Mouse (Mus musculus) embryo, embryonic 9.5 days (tissue): ENCODE results near the gene Pip5k1b.
"Not testable (repeated sequence)": the region's sequence is repeated elsewhere in the genome, so short reads cannot be mapped to it uniquely, and the experiment has no call there.

Experiments used
- DNase-seq: peaks from one replicate; pipeline ENCODE4 v3.0.0-alpha.2; 2017; ENCODE audit errors: extremely low spot score

Gene Pip5k1b

DNA sequence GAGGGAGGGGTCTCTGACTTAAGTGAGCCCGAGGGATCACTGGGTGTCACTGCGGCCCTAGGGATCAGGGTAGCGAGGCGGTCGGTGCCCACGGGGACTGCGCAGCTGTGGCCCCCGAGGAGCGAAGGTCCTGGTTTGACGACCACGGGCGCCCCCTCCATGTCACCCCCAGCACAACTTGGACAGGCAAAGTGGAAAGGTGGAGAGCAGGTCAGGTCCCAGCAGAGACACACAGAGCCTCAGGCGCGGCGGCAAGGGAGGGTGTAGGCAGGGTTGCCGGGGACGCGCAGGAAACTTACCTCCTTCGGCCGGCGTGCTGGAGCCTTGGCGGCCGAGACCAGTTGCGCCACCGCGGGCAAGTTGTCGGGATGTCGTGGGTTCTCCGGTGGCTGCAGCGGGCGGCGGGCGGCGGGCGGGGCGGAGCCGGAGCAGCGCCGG, at the start of gene Pip5k1b:
TSS of gene Pip5k1b (minus strand) at position 407 of the 438 bp plus-strand sequence.
- DNase-seq: peak; percentile 69

DNA sequence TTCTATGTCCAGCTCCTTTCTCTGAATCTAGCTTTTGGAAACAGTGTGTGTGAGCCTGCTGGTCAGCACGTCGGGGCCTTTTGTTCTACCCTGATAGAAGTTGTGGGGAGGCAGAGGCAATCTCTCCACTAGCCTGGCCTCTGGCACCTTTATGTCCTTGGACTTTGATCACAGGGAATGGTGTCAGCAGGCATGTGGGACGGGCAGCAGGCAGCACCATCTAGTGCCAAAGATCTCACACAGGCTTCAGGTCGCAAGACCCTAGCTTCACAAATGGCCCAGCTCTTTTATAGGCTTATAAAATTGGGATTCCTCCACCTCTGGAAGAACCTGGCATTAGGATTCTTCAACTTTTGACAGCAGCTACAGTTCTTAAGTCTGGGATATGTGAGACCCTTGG, 48.4 kb upstream of the Pip5k1b start:
- no peak for DNase-seq

DNA sequence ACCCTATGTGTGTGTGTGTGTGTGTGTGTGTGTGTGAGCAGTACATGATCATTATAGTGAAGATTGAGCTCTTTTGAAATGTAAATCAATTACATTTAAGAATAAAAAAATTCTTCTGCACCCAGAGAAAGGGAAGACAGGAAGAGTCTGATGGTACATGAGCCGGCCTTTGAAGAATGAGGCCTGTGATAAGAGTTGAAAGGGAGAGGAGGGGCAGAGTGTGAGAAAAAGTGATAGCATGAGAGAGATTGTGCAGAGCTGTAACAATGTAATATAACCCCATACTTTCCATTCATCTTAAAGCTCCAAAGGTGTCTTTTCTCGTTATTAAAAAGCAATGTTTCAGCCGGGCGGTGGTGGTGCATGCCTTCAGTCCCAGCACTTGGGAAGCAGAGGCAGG, 47.8 kb upstream of the Pip5k1b start:
- no peak for DNase-seq

DNA sequence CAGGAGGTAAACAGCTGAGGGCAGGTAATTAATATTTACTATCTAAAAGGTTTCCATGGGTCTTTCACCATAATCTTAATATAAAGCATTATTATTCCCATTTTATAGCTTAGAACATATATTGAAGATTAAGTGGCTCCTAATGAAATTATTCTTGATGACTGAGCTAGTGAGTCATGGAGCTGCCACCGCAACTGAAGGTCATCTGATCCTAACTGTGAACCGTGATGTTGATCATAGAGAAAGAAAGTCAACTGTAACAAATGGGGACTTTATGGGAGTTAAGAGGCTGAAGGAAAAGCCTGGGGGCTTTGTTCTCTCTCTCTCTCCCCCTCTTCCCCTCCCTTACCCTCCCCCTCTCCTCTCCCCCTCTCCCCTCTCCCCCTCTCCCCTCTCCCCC, 31.1 kb upstream of the Pip5k1b start:
- DNase-seq: no peak

DNA sequence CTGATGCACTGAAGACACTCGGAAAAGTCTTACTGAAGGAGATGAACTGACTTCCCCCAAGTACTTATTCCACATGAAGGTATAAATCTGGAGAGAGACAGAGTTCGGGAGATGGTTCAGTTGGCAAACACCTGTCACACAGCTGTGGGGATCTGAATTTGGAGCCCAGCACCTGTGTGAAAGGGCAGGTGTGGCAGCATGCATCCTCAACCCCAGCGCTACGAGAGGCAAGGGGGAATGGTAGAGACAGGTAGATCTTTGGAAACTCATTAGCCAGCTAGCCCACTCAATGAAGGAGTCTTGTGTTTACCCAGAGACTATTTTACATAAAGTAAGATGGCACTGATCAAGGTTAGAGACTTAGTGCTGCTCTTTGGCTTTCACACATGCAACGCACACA, 29.5 kb upstream of the Pip5k1b start:
- no peak for DNase-seq

DNA sequence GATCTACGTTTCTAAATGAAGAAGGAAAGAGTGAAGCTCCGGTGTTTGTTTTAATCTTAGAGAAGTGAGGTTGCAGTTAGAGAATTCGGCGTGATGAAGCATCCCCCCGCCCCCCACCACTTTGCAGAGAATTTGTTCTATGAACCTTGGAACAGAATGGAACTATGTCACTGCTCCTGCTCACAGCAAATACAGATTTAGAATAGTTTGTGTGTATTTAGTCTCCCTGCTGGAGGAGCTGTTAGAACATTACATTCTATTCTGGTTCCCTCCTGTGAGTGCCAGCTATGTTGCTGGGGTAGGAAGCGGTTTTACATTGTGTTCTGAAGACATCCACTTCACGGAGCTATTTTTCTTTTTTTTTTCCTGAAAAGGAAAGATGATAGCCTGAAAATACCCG, 28.3 kb upstream of the Pip5k1b start:
- no peak for DNase-seq

DNA sequence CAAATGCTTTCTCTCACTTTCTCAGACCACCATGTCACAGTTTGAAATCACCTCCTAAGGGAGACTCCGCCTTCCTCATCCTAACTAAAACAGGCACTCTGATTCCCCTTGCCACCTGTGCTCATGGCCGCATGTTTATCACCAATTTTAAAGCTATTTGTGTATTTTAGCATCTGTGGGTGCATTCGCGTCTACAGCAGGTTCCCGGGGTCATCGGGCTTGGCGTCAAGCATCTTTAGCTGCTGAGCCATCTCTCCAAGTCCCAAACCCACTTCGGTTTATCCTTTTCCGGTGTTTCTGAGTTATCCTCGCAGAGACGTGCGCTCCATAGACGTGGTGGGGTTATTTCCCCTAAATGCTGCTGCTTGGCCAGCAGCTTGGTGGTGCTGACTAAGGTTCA, 20.5 kb upstream of the Pip5k1b start:
- DNase-seq: no peak

DNA sequence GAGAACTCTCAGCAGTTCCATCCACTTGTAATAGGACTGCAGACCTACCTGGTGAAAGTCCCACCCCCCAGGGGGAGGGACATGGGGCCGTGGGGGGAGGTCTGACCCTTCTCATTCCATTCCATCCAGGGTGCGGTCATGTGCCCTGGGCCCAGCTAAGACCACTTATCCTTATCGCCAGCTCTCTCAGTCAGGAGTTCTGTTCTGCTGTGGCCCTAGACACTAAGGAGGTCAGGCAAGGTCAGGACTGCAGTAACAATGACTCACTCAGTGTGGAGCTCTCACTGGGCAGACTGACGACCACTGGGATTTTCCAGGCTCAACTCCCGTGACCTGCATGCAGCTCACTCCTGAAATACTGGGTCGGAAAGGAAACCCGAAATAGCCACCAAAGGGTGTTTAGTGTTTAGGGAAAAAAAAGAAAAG, 16.1 kb upstream of the Pip5k1b start:
- peak; percentile 12 for DNase-seq

DNA sequence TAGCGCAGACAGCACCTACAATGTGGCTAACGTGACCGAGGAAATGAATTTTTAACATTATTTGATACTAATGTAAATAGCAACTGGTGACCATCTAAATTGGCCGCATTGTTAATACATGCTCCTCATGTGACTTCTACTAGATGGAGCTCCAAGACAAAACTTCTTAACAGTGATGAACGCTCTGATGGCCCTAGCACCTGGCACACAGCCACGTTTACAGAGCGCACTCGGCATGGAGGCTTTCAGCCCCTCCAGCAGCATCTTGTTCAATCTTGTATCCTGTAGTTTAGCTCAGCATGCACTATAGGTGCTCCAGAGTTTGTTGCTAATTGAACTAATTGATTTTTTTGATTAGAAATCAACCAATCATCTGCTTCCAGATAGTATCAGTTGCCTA, 15.3 kb upstream of the Pip5k1b start:
- no peak for DNase-seq

DNA sequence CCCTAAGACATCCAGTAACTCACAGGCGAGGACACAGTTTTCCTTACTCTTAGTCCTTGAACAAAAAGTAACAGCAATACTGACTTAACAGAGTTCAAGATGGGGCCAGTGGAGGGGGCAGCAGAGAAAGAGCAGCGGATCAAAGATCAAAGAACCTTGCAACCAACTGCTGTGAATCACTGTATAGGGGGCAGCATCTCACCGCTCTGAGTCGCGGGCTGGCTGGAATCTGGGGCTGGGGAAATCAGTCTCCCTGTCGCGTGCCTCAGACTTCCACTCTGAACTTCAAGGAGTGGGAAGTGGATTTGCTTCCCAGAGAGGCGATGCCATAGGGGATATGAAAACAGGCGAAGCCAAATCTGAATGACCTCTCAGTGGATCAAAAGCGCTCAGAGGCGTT, 1.8 kb upstream of the Pip5k1b start:
- DNase-seq: peak; percentile 76

DNA sequence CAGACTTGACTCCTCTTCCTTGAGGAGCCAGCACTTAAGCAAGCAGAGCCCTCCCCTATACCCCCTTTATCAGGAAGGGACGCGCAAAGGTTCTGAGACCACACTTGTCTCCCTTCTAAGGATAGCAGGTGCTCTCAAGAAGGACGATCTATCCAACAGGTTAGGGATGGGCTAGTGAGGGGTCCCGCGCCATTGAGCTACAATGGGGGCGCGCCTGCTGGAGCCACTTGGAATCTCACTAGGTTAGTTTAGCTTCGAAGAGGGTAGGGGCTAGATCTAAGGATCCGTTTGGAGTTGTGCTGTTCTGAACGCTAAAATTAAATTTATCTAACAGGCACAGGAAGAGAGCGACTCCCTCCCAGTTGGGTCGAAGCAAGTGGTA, 904 bp upstream of the Pip5k1b start:
- DNase-seq: no peak

DNA sequence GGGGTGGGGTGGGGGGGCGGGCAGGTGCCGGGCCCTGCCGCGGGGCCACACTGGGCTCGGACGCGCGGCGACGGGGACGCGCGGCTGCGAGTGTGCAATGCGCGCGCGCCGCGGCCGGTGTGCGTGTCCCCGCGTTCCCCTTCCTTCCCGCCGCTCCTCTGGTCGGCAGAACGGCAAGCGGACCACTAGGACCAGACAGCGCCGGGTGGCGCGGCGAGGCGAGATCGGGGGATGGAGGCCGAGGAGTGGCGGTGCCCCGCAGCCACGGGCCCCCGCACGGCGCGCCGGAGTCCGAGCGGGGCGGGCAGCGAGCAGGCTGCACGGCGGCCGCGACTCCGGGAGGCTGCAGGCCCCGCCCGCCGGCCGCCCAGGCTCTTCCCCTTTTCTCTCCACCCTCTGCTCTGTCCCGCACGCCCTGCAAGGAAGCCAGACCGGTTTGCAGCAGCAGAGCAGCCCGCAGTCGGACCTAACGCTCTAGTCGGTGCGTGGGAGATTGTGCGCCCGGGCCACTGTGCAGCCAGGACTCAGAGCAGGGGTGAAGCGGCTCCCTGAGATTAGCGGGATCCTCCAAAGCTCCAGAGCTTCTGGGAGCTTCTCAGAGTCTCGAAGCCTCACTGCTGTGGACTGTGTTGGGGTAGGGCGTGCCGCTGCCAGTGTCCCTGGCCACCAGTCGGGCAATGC, 372 bp upstream of the Pip5k1b start:
- peak; percentile 84 for DNase-seq

DNA sequence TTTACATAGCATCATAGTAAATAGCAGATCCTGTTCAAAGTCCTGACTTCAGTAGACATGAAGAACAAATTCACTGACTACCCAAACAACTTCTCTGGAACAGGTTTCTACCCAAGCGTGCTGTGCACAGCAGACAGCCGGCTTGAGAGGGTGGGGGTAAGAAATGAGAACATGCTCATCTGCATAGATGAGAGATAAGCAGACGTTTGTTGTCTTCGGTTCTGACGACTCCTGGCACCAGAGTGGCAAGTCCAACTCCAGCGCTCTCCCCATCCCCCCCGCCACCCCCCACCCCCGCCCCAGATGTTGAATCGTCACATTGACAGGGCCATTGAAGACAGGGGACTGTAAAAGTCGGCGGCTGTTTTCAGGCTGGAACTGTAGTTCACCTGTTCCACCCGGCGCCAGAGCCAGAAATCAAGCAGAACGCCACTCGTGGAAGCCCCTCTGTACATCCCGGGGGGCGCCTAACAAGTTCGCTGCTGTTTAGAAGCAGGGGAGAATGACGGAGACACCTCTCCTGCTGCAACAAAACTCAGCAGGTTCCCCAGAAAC, 684 bp downstream of the Pip5k1b start:
- peak; percentile 20 for DNase-seq

DNA sequence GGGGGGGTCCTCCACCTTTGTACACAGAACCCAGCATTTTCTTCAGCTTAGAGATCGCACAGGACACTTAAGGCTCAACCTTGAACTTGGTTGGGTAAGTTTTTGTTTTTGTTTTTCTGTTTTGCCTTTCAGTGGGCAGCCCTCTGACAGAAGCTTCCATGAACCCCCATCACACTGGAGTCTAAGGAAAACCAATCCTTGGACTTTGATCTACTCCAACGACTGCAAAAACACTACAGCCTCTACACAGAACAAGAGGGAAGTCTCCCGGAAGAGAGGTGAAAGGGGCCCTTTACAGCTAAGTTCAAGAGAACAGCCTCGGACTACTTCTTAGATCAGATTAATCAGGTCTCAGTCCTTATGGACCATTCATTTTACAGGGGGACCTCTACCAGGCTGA, 1.2 kb downstream of the Pip5k1b start:
- DNase-seq: peak; percentile 16

DNA sequence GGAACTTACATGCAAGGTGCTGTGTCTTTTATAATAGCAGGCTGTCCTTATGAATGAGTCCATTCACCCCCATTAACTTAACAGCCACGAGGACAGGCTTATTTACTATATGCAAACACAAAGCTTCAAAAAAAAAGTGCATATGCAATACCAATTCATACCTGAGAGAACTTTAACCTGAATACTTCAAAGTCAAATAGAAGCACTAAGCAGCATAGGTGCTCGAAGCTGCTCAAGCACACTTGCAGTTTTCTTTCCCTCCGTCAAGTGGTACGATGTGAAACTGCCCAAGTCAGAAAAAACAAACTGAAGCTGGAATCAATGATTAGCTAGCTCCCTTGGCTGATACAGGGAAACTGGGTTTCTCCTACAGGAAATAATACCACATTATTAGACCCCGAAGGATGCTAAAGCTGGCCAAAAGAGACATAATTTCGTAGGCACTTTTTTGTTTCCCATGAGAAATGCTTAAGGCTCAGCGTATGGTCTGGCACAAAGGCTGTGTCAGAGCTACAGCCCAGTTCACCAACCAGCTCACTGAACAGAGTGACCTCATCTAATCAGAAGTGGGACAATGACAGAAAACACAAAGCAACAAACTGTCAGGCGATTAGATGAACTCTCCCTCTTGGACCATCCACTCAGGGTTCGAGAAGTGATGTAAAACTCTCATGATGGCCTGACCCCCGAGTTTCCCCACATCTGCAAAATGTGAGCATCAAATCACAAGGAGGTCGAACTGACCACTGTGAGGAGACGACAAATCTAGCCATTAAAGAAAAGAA, 2.2 kb downstream of the Pip5k1b start:
- DNase-seq: no peak

DNA sequence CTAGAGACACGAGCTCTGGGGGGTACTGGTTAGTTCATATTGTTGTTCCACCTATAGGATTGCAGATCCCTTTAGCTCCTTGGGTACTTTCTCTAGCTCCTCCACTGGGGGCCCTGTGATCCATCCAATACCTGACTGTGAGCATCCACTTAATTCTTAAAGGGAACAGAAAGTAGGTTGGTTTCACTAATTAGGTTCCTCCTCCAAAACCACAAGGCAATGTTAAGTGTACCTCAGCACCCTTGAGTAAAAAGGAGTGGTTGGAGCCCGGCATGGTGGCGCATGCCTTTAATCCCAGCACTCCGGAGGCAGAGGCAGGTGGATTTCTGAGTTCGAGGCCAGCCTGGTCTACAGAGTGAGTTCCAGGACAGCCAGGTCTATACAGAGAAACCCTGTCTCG, 3.0 kb downstream of the Pip5k1b start:
- DNase-seq: not testable (repeated sequence)

DNA sequence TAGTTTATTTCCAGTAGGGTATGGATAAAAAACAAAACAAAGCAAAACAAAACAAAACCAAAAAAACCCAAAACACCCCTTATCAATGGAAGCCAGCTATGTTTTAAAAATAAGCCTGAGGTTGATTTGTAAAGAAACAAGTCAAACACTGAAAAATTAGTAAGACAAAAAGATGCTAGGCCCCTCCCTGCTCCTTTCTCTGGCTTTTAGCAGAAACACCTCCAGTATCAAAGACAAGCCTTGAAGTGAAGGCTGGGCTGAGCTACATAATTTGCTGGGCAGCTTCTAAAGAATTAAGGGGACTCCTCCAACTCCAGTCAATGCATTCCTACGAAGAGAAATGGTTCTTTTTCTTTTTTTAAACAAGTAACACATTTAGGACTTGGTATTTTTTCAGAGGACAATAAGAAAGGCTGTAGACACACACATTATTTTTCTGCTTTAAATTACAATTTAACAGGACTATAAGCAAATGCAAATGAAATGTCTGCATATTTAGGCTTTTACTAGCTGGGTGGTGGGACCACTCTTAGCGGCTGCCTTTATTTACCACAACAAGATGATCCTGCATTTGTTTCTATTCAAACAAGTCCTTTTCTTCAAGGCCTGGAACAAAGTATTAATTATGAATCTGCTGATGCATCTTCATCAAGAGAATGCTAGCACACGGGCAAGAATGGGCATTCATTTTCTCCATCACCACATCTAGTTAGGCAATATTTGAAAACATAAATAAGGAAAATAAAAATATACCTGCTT, 4.3 kb downstream of the Pip5k1b start:
- no peak for DNase-seq

DNA sequence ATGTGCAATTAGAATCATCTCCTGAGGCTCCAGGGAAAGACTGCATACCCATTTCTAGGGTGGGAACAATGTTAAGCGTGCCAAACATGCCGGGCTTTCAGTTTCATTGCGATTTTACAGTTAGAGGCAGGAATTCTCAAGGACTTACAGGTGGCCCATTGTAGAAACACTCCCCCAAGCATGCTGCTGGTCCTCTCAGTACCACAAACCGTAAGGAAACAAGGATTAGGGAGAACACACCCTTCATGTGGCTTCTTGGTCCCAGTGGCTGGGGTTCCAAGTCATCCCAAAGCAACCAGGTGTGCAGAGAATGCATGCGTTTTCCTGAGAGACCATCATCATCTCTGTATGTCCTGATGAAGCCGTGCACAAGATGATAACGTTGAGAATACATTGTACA, 4.9 kb downstream of the Pip5k1b start:
- DNase-seq: no peak

DNA sequence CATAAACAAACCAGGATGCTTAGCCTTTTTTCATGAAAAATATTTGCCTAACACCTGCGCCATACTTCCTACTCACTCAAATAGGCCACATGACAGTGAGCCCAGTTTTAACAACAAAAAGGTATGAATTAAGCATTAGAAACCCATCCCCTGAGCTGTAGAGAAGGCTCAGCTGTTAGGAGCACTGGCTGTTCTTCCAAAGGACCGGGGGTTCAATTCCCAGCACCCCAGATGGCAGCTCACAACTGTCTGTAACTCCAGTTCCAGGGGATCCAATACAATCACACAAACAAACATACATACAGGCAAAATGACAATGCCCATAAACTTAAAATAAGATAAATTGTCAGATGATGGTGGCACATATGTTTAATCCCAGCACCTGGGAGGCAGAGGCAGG, 5.7 kb downstream of the Pip5k1b start:
- no peak for DNase-seq

DNA sequence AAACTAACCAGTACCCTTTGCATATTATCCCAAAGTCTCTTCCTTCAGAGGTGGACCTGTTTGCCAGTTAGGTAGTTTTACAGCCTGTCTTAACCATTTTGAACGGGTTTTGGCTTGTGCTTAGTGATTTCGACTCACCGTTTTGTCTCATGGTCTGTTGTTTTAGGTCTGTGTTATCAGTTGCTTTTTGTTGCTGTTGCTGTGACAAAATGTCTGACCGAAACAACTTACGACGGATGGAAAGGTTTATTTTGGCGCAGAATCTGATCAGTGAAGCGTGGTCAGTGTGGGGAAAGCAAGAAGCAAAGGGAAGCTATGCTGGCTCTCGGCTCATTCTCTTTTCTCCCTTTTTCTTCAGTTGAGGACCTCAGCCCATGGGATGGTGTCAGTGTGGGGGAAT, 7.3 kb downstream of the Pip5k1b start:
- no peak for DNase-seq

DNA sequence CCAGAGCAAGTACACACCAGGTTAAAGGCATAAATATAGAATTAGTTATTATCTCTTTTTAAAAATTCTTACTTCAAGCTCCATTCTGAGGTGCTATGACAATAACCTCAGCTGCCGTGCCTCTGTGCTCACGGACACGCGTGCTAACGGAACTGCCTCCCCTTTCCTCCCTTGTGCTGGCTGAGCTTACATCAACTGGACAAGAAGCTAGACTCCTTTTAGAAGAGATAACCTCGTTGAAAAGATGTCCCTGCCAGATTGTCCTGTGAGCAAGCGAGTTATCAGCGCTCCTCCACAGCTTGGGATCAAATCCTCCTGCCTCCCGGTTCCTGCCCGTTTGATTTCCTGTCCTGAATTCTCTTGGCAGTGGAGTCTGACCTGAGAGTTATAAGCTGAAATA, 9.5 kb downstream of the Pip5k1b start:
- no peak for DNase-seq
